Mouse (Mus musculus): ENCODE data around the gene Afg1l. TPM values are rescaled to one million over a fixed set of nuclear protein-coding genes. Genes with fewer than 3 reads are reported as not detected.
A peak's percentile ranks its signal among the peaks of the same experiment; 100 is the strongest.

Gene Afg1l
- 4.0 and 4.5 TPM in 2 replicates for polyA plus RNA-seq (2015; fragmentation: Nextera tagmentation; extraction: Ambion mirVana)

GRCm38 (mm10) chr10:42478341-42478720, at the start of gene Afg1l:
Gene Afg1l, minus strand, starts transcription at chr10:42478565.
- peak; percentile 95 for ATAC-seq
- Histone ChIP-seq H3K4me2 (peak within 1 kb of the TSS; percentile 87), H3K27me3 (no peaks in the 10 kb centered on the region), H3K9me3 (replicated peaks) (0 out of 2 replicates have a peak, but pooled peaks cover under 1% of the 10 kb centered on the region), H3K4me3 (peak within 1 kb of the TSS; percentile 81), H3K9ac (peak within 1 kb of the TSS; percentile 90), H3K27ac (peak within 1 kb of the TSS; percentile 84), H3K4me1 (peaks cover 14% of the 10 kb centered on the region), H3K36me3 (ENCODE audit: poor library complexity, severe bottlenecking) (no peaks in the 10 kb centered on the region)
- WGBS = under 1% methylated on average over 29 of the region's 29 CpGs

DNA sequence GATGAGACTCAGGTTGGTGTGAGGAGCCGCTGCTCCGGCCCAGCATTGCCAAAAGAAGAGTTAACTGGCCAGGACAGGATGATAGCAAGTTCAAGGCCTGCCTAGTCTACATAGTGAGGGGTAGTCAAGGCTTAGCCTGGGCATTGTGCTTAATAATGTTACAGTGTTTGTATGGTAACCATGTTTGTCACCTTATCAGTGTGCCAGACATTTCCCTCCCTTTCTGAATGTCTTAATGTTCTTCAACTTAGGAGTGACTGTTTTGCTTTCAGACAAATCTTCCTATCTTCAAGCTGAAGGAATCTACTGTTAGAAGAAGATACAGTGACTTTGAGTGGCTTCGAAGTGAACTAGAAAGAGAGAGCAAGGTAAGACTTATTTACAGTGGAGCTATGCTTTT, 47.3 kb upstream of the Afg1l start:
- peaks cover 18% of the 10 kb centered on the region for H3K4me1 ChIP-seq
- H3K36me3 ChIP-seq (ENCODE audit: poor library complexity, severe bottlenecking) = peaks cover 35% of the 10 kb centered on the region
- no peak for ATAC-seq
- H3K27me3 ChIP-seq = no peaks in the 10 kb centered on the region
- WGBS = 98% methylated on average over 3 of the region's 3 CpGs
- no peak overlapping the region for H3K9ac ChIP-seq
- H3K4me3 ChIP-seq = no peak overlapping the region
- H3K9me3 ChIP-seq (replicated peaks) = no peaks in the 10 kb centered on the region
- no peak overlapping the region for H3K27ac ChIP-seq
- H3K4me2 ChIP-seq = no peak overlapping the region

GRCm38 (mm10) chr10:42523556-42524162, 45.3 kb upstream of the Afg1l start:
- peaks cover 20% of the 10 kb centered on the region for H3K36me3 ChIP-seq (ENCODE audit: poor library complexity, severe bottlenecking)
- peaks cover 18% of the 10 kb centered on the region for H3K4me1 ChIP-seq
- H3K27ac ChIP-seq = no peak overlapping the region
- no peak for ATAC-seq
- no peak overlapping the region for H3K4me3 ChIP-seq
- no peaks in the 10 kb centered on the region for H3K9me3 ChIP-seq (replicated peaks)
- no peak overlapping the region for H3K9ac ChIP-seq
- 26% methylated on average over 11 of the region's 11 CpGs for WGBS
- no peak overlapping the region for H3K4me2 ChIP-seq
- no peaks in the 10 kb centered on the region for H3K27me3 ChIP-seq

GRCm38 (mm10) chr10:42522912-42523311, 44.5 kb upstream of the Afg1l start:
- Histone ChIP-seq H3K27me3 (no peaks in the 10 kb centered on the region), H3K9me3 (replicated peaks) (no peaks in the 10 kb centered on the region), H3K4me1 (peaks cover 18% of the 10 kb centered on the region), H3K9ac (no peak overlapping the region), H3K27ac (no peak overlapping the region), H3K4me3 (no peak overlapping the region), H3K4me2 (no peak overlapping the region), H3K36me3 (ENCODE audit: poor library complexity, severe bottlenecking) (peaks cover 16% of the 10 kb centered on the region; the same call in 1 of the 2 replicates)
- ATAC-seq = no peak
- WGBS = 13% methylated on average over 2 of the region's 2 CpGs

DNA sequence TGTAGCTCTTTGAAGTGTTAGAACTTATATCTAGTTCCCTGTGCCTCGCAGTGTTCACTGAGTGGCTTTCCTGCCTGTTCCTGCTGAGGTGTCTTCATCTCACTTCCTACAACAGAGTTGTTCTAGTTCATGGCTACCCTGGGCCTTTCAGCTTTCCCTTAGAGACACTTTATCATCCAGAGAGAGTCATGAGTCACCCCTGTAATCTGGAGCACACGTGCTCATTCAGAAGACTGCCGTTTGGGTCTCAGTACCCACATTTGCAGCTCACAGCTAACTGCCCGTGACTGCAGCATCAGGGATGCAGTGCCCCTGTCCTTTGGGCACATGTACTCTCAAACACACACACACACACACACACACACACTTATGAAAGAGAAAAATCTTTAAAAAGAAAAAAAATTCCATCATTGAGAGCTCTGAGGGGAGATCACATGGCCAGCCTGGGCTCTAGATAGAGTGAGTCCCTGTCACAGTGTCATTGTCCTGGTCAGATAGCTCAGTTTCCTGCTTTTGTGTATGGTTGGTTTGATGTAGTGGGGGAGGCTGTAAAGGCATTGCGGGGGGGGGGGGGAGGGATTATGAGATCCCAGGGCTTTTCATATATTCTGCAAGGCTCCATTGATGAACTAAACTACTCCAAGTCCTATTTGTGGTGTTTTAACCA, 43.1 kb upstream of the Afg1l start:
- Histone ChIP-seq H3K27me3 (no peaks in the 10 kb centered on the region), H3K4me1 (peaks cover 18% of the 10 kb centered on the region), H3K27ac (no peak overlapping the region), H3K9me3 (replicated peaks) (no peaks in the 10 kb centered on the region), H3K4me3 (no peak overlapping the region), H3K9ac (no peak overlapping the region), H3K36me3 (ENCODE audit: poor library complexity, severe bottlenecking) (peaks cover 10% of the 10 kb centered on the region; the same call in 1 of the 2 replicates), H3K4me2 (no peak overlapping the region)
- no peak for ATAC-seq
- 73% methylated on average over 4 of the region's 5 CpGs for WGBS

DNA sequence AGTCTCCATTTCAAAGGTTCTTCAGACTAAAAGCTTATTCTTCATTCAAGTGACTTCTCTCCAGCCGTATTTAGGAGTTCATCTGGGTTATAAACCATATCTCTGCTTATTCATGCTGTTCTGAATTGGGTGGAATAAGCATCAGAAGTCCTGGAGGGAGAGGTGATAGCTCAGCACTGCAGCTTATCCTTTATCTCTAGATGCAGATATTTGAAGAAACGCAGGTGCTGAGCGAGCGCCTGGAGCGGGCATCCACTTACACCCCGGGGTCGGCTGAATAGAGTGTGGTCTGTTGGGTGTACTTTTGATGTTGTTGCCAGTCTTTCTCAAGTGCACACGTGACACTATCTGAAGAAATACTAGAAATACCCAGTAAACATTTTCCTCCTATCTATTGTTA, 40.0 kb upstream of the Afg1l start:
- no peak overlapping the region for H3K9ac ChIP-seq
- H3K4me2 ChIP-seq = no peak overlapping the region
- ATAC-seq = no peak
- H3K4me1 ChIP-seq = peaks cover 9% of the 10 kb centered on the region
- no peaks in the 10 kb centered on the region for H3K27me3 ChIP-seq
- no peaks in the 10 kb centered on the region for H3K9me3 ChIP-seq (replicated peaks)
- H3K27ac ChIP-seq = no peak overlapping the region
- WGBS = 91% methylated on average over 8 of the region's 8 CpGs
- H3K36me3 ChIP-seq (ENCODE audit: poor library complexity, severe bottlenecking) = no peaks in the 10 kb centered on the region
- no peak overlapping the region for H3K4me3 ChIP-seq

DNA sequence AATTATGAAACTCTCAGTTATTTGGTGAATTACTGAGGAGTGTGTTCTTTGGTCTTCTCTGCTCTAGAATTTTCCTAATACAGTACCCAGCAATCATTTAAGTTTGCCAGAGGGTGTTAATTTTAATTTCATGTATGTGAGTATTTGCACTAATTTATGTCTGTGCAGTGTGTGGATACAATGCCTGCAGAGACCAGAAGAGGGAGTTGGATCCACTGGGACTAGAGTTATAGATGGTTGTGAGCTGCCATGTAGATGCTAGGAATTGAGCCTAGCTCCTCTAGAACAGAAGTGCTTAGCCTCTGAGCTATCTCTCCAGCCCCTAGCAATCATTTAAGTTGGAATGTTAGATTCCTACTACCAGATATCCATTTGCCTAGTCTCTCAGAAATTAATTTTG, 35.8 kb upstream of the Afg1l start:
- Histone ChIP-seq H3K27me3 (no peaks in the 10 kb centered on the region), H3K4me3 (no peak overlapping the region), H3K9ac (no peak overlapping the region), H3K4me1 (no peaks in the 10 kb centered on the region), H3K36me3 (ENCODE audit: poor library complexity, severe bottlenecking) (0 out of 2 replicates have a peak, but pooled peaks cover 15% of the 10 kb centered on the region), H3K27ac (no peak overlapping the region), H3K4me2 (no peak overlapping the region), H3K9me3 (replicated peaks) (no peaks in the 10 kb centered on the region)
- no peak for ATAC-seq

DNA sequence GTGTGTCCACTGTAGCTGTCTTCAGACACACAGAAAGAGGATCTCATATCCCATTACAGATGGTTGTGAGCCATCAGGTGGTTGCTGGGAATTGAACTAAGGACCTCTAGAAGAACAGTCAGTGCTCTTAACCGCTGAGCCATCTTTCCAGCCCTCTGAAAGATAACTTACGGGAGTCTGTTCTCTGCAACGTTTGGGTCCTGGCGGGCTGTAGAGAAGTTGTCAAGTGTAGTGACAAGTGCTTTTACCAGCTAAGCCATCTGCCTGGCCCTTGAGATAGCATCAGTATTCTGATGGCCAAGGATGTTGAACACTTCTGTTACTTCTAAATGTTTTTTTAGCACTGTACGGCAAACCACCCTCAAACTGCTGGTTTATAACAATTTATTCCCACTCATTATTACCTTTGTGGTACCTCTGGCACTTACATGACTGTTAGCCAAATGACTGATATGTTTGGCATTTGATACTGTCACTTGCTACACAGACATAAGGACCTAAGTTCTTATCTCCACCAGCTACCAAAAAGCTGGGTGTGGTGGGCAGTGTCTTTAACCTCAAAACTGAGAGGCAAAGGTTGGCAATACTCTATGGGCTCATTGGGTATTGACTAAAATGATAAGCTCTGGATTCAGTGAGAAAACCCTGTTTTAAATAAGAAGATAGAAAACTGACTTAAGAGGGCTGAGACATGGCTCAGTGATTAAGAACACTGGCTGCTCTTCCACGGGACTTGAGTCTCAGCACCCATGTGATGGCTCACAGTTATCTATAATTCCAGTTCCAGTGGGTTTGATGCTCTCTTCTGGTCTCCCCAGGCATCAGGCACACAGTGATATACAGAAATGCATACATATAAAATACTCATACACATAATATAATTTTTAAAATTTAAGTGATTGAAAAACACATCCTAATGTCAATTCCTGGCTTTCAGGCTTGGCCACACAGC, 33.1 kb upstream of the Afg1l start:
- Histone ChIP-seq H3K36me3 (ENCODE audit: poor library complexity, severe bottlenecking) (peaks cover 27% of the 10 kb centered on the region), H3K27me3 (no peaks in the 10 kb centered on the region), H3K4me3 (no peak overlapping the region), H3K27ac (no peak overlapping the region), H3K9me3 (replicated peaks) (no peaks in the 10 kb centered on the region), H3K4me2 (no peak overlapping the region), H3K4me1 (no peaks in the 10 kb centered on the region), H3K9ac (no peak overlapping the region)
- ATAC-seq = no peak
- WGBS = 94% methylated on average over 6 of the region's 6 CpGs

DNA sequence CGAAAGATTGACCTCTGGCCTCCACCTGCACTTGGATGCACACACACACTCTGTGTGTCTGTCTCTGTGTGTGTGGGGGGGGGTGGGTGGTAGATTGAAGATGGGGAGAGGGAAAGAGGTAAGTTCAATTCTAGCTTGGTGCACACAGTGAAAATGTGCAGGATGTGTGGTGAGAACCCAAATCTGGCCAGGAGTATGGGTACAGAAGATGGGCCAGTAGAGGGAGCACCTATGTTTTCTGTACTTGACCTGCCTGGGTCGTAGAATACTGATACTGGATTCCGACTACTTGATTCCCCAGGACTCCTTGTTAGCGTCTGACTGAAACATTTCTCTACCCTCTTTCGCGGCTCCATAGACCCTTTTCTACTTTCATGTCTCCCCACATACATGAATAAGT, 31.8 kb upstream of the Afg1l start:
- Histone ChIP-seq H3K27ac (no peak overlapping the region), H3K9ac (no peak overlapping the region), H3K4me2 (no peak overlapping the region), H3K4me3 (no peak overlapping the region), H3K4me1 (peaks cover 4% of the 10 kb centered on the region), H3K36me3 (ENCODE audit: poor library complexity, severe bottlenecking) (peaks cover 27% of the 10 kb centered on the region), H3K27me3 (no peaks in the 10 kb centered on the region), H3K9me3 (replicated peaks) (no peaks in the 10 kb centered on the region)
- 77% methylated on average over 6 of the region's 6 CpGs for WGBS
- no peak for ATAC-seq

GRCm38 (mm10) chr10:42504096-42504710, 25.8 kb upstream of the Afg1l start:
- H3K27ac ChIP-seq = no peak overlapping the region
- ATAC-seq = no peak
- 90% methylated on average over 10 of the region's 10 CpGs for WGBS
- H3K4me3 ChIP-seq = no peak overlapping the region
- peaks cover 19% of the 10 kb centered on the region for H3K4me1 ChIP-seq
- no peaks in the 10 kb centered on the region for H3K27me3 ChIP-seq
- no peaks in the 10 kb centered on the region for H3K9me3 ChIP-seq (replicated peaks)
- no peak overlapping the region for H3K9ac ChIP-seq
- H3K4me2 ChIP-seq = no peak overlapping the region
- peaks cover 12% of the 10 kb centered on the region for H3K36me3 ChIP-seq (ENCODE audit: poor library complexity, severe bottlenecking)

GRCm38 (mm10) chr10:42502349-42503111, 24.2 kb upstream of the Afg1l start:
- peak overlapping the region; percentile 97 for H3K27ac ChIP-seq
- under 1% methylated on average over 55 of the region's 55 CpGs for WGBS
- peaks cover 5% of the 10 kb centered on the region; the same call in 1 of the 2 replicates for H3K36me3 ChIP-seq (ENCODE audit: poor library complexity, severe bottlenecking)

More at GRCm38 (mm10) chr10:42502349-42503111, 24.2 kb upstream of the Afg1l start:
- Histone ChIP-seq H3K9ac (peak overlapping the region; percentile 94), H3K4me1 (peaks cover 19% of the 10 kb centered on the region), H3K9me3 (replicated peaks) (no peaks in the 10 kb centered on the region), H3K4me3 (peak overlapping the region; percentile 97), H3K4me2 (peak overlapping the region; percentile 84), H3K27me3 (no peaks in the 10 kb centered on the region)
- ATAC-seq = peak; percentile 48

All from forebrain, embryonic 13.5 days (tissue).